Mouse (Mus musculus) natural killer cell, adult 2 months (primary cell): ENCODE results near the gene Mcur1.

Source experiments
- DNase-seq, 2 experiments: peaks; one replicate each; pipeline ENCODE4 v3.0.0; 2022; ENCODE audit warnings: low spot score in 2 of 2

Gene Mcur1

GRCm38 (mm10) chr13:43559711-43560457 is at the start of gene Mcur1:
Mcur1 (minus strand) TSS chr13:43560191.
- DNase-seq = peak; percentile 83 to 88

- DNase-seq = no peak
Observed at GRCm38 (mm10) chr13:43608854-43609253, 48.9 kb upstream of the Mcur1 start.

GRCm38 (mm10) chr13:43603042-43603441 is 43.1 kb upstream of the Mcur1 start:
- no peak for DNase-seq

- DNase-seq = no peak
Observed at GRCm38 (mm10) chr13:43602440-43602839, 42.4 kb upstream of the Mcur1 start.

- no peak for DNase-seq
Observed at GRCm38 (mm10) chr13:43600967-43601366, 41.0 kb upstream of the Mcur1 start.

- DNase-seq = peak; percentile 30 to 56
Observed at GRCm38 (mm10) chr13:43595896-43596295, 35.9 kb upstream of the Mcur1 start.

GRCm38 (mm10) chr13:43592681-43593068 is 32.7 kb upstream of the Mcur1 start:
- no peak for DNase-seq

- DNase-seq = no peak
Observed at GRCm38 (mm10) chr13:43591828-43592680, 32.1 kb upstream of the Mcur1 start.

GRCm38 (mm10) chr13:43587844-43588840 is 28.2 kb upstream of the Mcur1 start:
- DNase-seq = no peak

- DNase-seq = no peak
Observed at GRCm38 (mm10) chr13:43586966-43587365, 27.0 kb upstream of the Mcur1 start.

GRCm38 (mm10) chr13:43585335-43585734 is 25.3 kb upstream of the Mcur1 start:
- DNase-seq = no peak

- DNase-seq = no peak
Observed at GRCm38 (mm10) chr13:43583504-43583903, 23.5 kb upstream of the Mcur1 start.

- no peak for DNase-seq
Observed at GRCm38 (mm10) chr13:43582961-43583360, 23.0 kb upstream of the Mcur1 start.

- no peak for DNase-seq
Observed at GRCm38 (mm10) chr13:43580661-43581060, 20.7 kb upstream of the Mcur1 start.

GRCm38 (mm10) chr13:43579740-43580139 is 19.7 kb upstream of the Mcur1 start:
- DNase-seq = peak in 1 of 2 experiments; percentile 33

GRCm38 (mm10) chr13:43577766-43578165 is 17.8 kb upstream of the Mcur1 start:
- no peak for DNase-seq

- peak; percentile 17 to 34 for DNase-seq
Observed at GRCm38 (mm10) chr13:43577254-43577653, 17.3 kb upstream of the Mcur1 start.

GRCm38 (mm10) chr13:43575431-43575830 is 15.4 kb upstream of the Mcur1 start:
- DNase-seq = no peak

- no peak for DNase-seq
Observed at GRCm38 (mm10) chr13:43573979-43574378, 14.0 kb upstream of the Mcur1 start.

GRCm38 (mm10) chr13:43567141-43567891 is 7.3 kb upstream of the Mcur1 start:
- no peak for DNase-seq

GRCm38 (mm10) chr13:43566184-43566583 is 6.2 kb upstream of the Mcur1 start:
- DNase-seq = no peak
